Mouse (Mus musculus) forebrain, embryonic 16.5 days (tissue): Measurements from ENCODE around the gene Ric8b. TPM values are rescaled to one million over a fixed set of nuclear protein-coding genes. Genes with fewer than 3 reads are reported as not detected.

ENCODE experiments used
- ATAC-seq: fragments of 200-750 bp; cut with Nextera tagmentation; 2 replicates; pipeline ENCODE4 v1.8.0; 2017; ENCODE audit warnings: mild to moderate bottlenecking, moderate library complexity
- H3K27ac ChIP-seq: fragments of 300-500 bp; sonication (generic); 2 replicates; pipeline ENCODE4 v1.5.1; 2014; ENCODE audit warnings: low read length, control low read depth
- H3K27me3 ChIP-seq: fragments of 300-500 bp; sonication (generic); replicated peaks from 2 replicates; pipeline ENCODE4 v1.6.1; 2014; ENCODE audit warnings: low read length; ENCODE audit not compliant: control insufficient read depth, insufficient read depth
- H3K36me3 ChIP-seq: fragments of 300-500 bp; sonication (generic); 2 replicates; pipeline ENCODE4 v1.6.1; 2014; ENCODE audit not compliant: control insufficient read depth, insufficient read depth
- H3K4me1 ChIP-seq: fragments of 300-500 bp; sonication (generic); replicated peaks from 2 replicates; pipeline ENCODE4 v1.6.1; 2014; ENCODE audit warnings: low read length; ENCODE audit not compliant: control insufficient read depth, insufficient read depth
- H3K4me2 ChIP-seq: fragments of 300-500 bp; sonication (generic); 2 replicates; pipeline ENCODE4 v1.6.1; 2014; ENCODE audit warnings: mild to moderate bottlenecking, low read length, control low read depth
- H3K4me3 ChIP-seq: fragments of 300-500 bp; sonication (generic); replicated peaks from 2 replicates; pipeline ENCODE4 v1.5.1; 2014; ENCODE audit warnings: mild to moderate bottlenecking, low read length, control low read depth
- H3K9ac ChIP-seq: fragments of 300-500 bp; sonication (generic); replicated peaks from 2 replicates; pipeline ENCODE4 v1.6.1; 2014; ENCODE audit warnings: low read depth, low read length, control low read depth
- H3K9me3 ChIP-seq: fragments of 300-500 bp; sonication (generic); 2 replicates; pipeline ENCODE4 v1.6.1; 2016; ENCODE audit warnings: low read length; ENCODE audit not compliant: control insufficient read depth
- WGBS: fragments of 180-500 bp; shearing (Covaris S2); extraction: QIAGEN DNeasy Blood & Tissue Kit; methylation state at CpG from one replicate; pipeline ENCODE4 v1.1.7; 2014; 5-methylcytosine and 5-hydroxymethylcytosine counted together
- polyA plus RNA-seq: library from polyadenylated mRNA; unstranded; fragments of >200 nt; fragmentation: Nextera tagmentation; extraction: Ambion mirVana; gene quantifications from 2 replicates; pipeline ENCODE4 v1.2.1, GENCODE M21; 2015

Ric8b gene
- polyA plus RNA-seq, 1 experiment from 2014 or later: 48.4 TPM

- no peak overlapping the region for H3K4me3 ChIP-seq
- no peak overlapping the region for H3K9ac ChIP-seq
- H3K4me2 ChIP-seq: no peak overlapping the region
- H3K27me3 ChIP-seq: no peaks in the 10 kb centered on the region
- no peak for ATAC-seq
- no peaks in the 10 kb centered on the region for H3K9me3 ChIP-seq
- no peak overlapping the region for H3K27ac ChIP-seq
- 0 out of 2 replicates have a peak, but pooled peaks cover 3% of the 10 kb centered on the region for H3K4me1 ChIP-seq
- peaks cover 2% of the 10 kb centered on the region; the same call in 1 of the 2 replicates for H3K36me3 ChIP-seq
- WGBS: 87% methylated on average over 7 of the region's 7 CpGs
Observed at GRCm38 (mm10) chr10:84926336-84926735, 8.9 kb downstream of the Ric8b start.

GRCm38 (mm10) chr10:84926885-84927284 lies 9.5 kb downstream of the Ric8b start:
- H3K4me2 ChIP-seq: no peak overlapping the region
- H3K27ac ChIP-seq: no peak overlapping the region
- no peaks in the 10 kb centered on the region for H3K27me3 ChIP-seq
- peaks cover 2% of the 10 kb centered on the region; the same call in 1 of the 2 replicates for H3K36me3 ChIP-seq
- H3K4me3 ChIP-seq: no peak overlapping the region
- WGBS: 94% methylated on average over 4 of the region's 4 CpGs
- H3K4me1 ChIP-seq: 0 out of 2 replicates have a peak, but pooled peaks cover 3% of the 10 kb centered on the region
- H3K9ac ChIP-seq: no peak overlapping the region
- ATAC-seq: no peak
- no peaks in the 10 kb centered on the region for H3K9me3 ChIP-seq

GRCm38 (mm10) chr10:84928465-84928864 lies 11.0 kb downstream of the Ric8b start:
- Histone ChIP-seq H3K27me3 (no peaks in the 10 kb centered on the region), H3K27ac (no peak overlapping the region), H3K9me3 (no peaks in the 10 kb centered on the region), H3K36me3 (peaks cover 2% of the 10 kb centered on the region; the same call in 1 of the 2 replicates), H3K4me3 (no peak overlapping the region), H3K4me1 (0 out of 2 replicates have a peak, but pooled peaks cover 3% of the 10 kb centered on the region), H3K4me2 (no peak overlapping the region), H3K9ac (no peak overlapping the region)
- ATAC-seq: no peak
- 91% methylated on average over 4 of the region's 4 CpGs for WGBS

DNA sequence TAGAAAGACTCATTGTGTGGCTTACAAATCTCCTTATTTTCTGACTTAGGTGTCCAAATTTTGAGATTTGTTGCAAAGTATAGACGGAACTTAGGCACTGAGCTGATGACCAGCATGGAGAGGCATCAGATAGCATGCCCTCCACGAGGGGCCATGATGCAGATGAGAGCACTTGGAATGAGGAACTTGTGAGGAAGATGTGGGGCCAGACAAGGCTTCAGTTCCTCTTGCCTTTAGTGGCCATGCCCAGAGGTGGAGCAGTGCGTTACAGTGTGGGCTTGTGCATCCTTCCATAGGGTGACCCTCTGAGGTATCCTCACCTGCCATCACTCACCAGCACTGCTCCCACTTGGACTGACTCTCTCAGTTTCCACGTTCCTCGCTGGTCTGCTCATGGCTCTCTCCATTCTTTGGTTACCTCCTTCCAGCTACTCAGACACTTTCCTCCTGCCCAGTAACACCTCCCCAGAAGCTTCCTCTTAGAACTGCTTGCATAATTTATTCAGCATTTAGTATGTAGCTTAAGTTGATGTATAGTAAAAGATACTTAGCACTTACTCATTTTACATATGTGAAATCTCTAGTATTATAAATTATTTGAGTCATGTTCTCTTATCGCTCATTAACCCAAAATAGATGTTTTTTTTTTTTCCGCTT lies 18.3 kb downstream of the Ric8b start:
- Histone ChIP-seq H3K4me3 (no peak overlapping the region), H3K27me3 (no peaks in the 10 kb centered on the region), H3K36me3 (no peaks in the 10 kb centered on the region), H3K27ac (no peak overlapping the region), H3K9ac (no peak overlapping the region), H3K9me3 (no peaks in the 10 kb centered on the region), H3K4me1 (0 out of 2 replicates have a peak, but pooled peaks cover 3% of the 10 kb centered on the region), H3K4me2 (no peak overlapping the region)
- ATAC-seq: no peak
- 88% methylated on average over 7 of the region's 7 CpGs for WGBS

DNA sequence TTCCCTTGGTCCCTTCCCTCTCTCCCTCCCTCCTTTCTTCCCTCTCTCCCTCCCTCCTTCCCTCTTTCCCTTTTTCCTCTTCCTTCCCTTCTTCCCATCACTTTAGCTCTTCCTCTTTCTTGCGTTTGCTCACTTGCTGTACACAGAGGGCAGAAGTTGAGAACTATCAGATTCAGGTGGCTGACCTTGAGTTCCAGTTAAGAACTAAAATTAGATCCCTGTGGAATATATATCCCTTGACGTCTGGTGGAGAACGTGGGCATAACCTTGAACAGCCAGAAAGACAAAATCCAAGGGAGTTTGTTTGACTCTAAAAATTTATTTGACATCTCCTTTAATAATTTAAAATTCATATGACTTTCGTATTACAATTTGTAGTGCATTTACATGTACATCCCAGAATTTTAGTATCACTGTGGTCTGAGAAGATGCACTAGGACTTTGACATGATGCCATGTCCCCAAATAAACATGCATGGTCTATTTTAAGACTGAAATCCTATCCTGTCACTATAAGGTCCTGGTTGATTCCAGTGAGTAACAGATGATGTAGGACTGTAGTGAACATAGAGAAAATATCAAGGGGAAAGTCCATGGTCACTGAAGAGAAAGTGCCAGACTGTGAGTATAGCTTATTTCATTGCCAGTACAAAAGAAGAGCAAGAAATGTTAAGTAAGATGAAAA lies 19.6 kb downstream of the Ric8b start:
- ATAC-seq: no peak
- Histone ChIP-seq H3K9me3 (no peaks in the 10 kb centered on the region), H3K4me2 (no peak overlapping the region), H3K27ac (no peak overlapping the region), H3K36me3 (no peaks in the 10 kb centered on the region), H3K9ac (no peak overlapping the region), H3K27me3 (no peaks in the 10 kb centered on the region), H3K4me3 (no peak overlapping the region), H3K4me1 (no peaks in the 10 kb centered on the region)
- WGBS: 90% methylated on average over 4 of the region's 4 CpGs

GRCm38 (mm10) chr10:84938094-84938820 lies 20.8 kb downstream of the Ric8b start:
- 72% methylated on average over 14 of the region's 14 CpGs for WGBS
- H3K4me3 ChIP-seq: no peak overlapping the region
- no peaks in the 10 kb centered on the region for H3K9me3 ChIP-seq
- no peak overlapping the region for H3K27ac ChIP-seq
- H3K27me3 ChIP-seq: no peaks in the 10 kb centered on the region
- H3K4me1 ChIP-seq: no peaks in the 10 kb centered on the region
- no peak for ATAC-seq
- H3K9ac ChIP-seq: no peak overlapping the region
- H3K36me3 ChIP-seq: no peaks in the 10 kb centered on the region
- H3K4me2 ChIP-seq: no peak overlapping the region

DNA sequence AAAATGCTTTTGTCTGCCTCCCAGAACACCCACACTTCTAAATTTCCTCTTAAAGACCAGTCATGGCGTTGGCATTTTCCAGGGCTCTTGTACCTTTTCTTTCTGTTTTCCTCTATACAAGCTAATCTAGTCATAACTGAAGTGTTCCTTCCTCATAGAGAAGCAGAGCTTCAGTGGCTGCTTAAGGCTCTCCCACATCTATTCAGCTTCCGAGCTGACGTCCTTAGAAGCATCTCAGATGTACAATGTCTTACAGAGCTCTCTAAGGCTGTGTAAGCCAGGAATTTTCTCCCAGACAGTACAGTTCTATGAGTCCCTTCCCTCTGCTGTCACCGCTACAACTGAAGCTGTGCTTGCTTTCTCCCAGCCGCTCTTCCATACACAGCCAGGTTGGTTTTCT lies 21.5 kb downstream of the Ric8b start:
- H3K4me1 ChIP-seq: no peaks in the 10 kb centered on the region
- no peak overlapping the region for H3K9ac ChIP-seq
- no peaks in the 10 kb centered on the region for H3K9me3 ChIP-seq
- H3K27me3 ChIP-seq: no peaks in the 10 kb centered on the region
- H3K4me3 ChIP-seq: no peak overlapping the region
- H3K36me3 ChIP-seq: no peaks in the 10 kb centered on the region
- no peak overlapping the region for H3K27ac ChIP-seq
- no peak for ATAC-seq
- H3K4me2 ChIP-seq: no peak overlapping the region
- WGBS: 77% methylated on average over 5 of the region's 5 CpGs

DNA sequence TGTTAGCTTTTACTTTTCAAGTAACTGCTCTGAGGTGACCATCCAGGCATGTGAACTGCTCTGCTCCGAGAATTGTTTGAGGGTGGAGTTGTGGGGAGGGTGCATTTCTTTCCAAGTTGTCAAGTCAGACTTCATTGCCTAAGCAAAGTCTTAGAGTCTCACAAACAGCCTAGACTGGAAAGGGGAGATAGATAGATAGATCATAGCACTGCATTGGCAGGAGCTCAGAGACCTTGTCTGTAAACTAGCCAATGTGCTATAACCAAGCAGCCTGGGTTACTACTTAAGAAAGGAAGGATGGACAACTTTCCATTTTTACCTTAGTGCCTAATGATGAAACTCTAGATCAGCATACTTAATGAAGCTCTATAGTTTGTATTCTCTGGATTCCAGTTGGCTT lies 22.9 kb downstream of the Ric8b start:
- Histone ChIP-seq H3K27ac (no peak overlapping the region), H3K4me3 (no peak overlapping the region), H3K36me3 (no peaks in the 10 kb centered on the region), H3K4me1 (no peaks in the 10 kb centered on the region), H3K4me2 (no peak overlapping the region), H3K9me3 (no peaks in the 10 kb centered on the region), H3K9ac (no peak overlapping the region), H3K27me3 (no peaks in the 10 kb centered on the region)
- 80% methylated on average over 1 of the region's 1 CpGs for WGBS
- ATAC-seq: no peak

DNA sequence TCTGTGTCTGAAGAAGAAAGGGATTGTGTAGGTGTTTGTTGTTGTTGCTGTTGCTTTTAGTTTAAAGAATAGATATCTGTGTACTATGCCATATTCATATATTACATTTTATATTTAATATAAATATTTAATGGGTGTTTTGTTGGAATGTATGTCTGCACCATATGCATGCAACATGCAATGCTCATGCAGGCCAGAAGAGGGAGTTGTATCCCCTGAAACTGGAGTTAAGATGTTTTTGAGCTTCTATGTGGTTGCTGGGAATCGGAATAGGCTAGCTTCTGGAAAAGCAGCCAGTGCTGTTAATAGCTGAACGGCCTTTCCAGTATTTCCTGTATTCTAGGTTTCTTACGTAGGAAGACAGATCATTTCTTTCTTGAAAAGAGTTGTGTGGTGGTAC lies 28.3 kb downstream of the Ric8b start:
- Histone ChIP-seq H3K4me1 (peaks cover 3% of the 10 kb centered on the region; the same call in 1 of the 2 replicates), H3K9ac (no peak overlapping the region), H3K4me3 (no peak overlapping the region), H3K4me2 (no peak overlapping the region), H3K27me3 (no peaks in the 10 kb centered on the region), H3K9me3 (no peaks in the 10 kb centered on the region), H3K36me3 (peaks cover 11% of the 10 kb centered on the region), H3K27ac (no peak overlapping the region)
- no peak for ATAC-seq
- whole genome bisulfite sequencing: 92% methylated on average over 3 of the region's 3 CpGs
